Mouse (Mus musculus) thymus, postnatal 0 days (tissue): ENCODE results near the gene Vwa8. TPM values are rescaled to one million over a fixed set of nuclear protein-coding genes. Genes with fewer than 3 reads are reported as not detected.
A peak's percentile ranks its signal among the peaks of the same experiment; 100 is the strongest.
"Not testable (repeated sequence)": the region's sequence is repeated elsewhere in the genome, so short reads cannot be mapped to it uniquely, and the experiment has no call there.

Experiments used
- DNase-seq: peaks from one replicate; pipeline ENCODE4 v3.0.0-alpha.2; 2015; ENCODE audit warnings: low spot score
- polyA plus RNA-seq: library from polyadenylated mRNA; unstranded; fragments of >200 nt; fragmentation: Nextera tagmentation; extraction: Ambion mirVana; gene quantifications from 2 replicates; pipeline ENCODE4 v1.2.1, GENCODE M21; 2015

Gene Vwa8
- polyA plus RNA-seq, 1 experiment from 2014 or later, result 8.3 TPM

GRCm38 (mm10) chr14:78972424-78972823 is 123.6 kb downstream of the Vwa8 start:
- DNase-seq, result no peak

GRCm38 (mm10) chr14:78983104-78983503 is 134.3 kb downstream of the Vwa8 start:
- DNase-seq, result no peak

DNA sequence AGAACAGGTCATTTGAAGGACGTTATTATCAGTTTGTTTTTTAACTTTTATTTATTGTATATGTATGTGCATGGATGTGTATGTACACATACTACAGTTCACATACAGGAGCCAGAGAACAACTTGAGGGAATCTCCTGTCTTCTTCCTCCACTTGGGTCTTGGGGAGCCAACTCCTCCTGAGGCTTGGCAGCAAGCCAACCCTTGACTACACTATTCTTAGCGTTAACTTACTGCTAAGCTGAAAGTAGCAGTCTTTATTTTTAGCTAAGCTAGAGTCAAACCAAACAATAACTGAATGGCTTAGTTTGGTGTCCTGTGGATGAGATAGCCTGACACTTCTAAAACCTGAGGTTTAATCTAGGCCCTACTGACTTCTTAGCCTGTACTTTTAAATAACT is 135.4 kb downstream of the Vwa8 start:
- DNase-seq, result no peak

GRCm38 (mm10) chr14:78987543-78987942 is 138.7 kb downstream of the Vwa8 start:
- no peak for DNase-seq

DNA sequence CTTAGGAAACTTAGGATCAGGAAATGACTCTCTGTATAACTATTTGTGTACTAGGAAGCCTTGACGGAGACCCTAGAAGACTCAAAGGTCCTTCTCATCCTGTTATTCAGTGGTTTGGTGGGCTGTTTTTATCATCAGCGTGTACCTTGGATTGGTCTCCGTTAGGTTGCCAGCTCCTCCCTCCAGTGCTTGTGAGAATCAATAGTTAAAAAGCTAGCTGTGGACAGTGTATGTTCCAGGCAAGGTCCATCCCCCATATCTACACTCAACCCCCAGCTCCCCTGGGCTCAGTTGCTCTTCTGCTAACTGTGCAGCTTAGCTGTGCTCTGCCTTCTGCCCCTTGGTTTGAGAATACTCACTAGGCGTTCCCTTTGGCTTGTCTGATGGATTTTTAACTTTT is 143.6 kb downstream of the Vwa8 start:
- DNase-seq, result no peak

DNA sequence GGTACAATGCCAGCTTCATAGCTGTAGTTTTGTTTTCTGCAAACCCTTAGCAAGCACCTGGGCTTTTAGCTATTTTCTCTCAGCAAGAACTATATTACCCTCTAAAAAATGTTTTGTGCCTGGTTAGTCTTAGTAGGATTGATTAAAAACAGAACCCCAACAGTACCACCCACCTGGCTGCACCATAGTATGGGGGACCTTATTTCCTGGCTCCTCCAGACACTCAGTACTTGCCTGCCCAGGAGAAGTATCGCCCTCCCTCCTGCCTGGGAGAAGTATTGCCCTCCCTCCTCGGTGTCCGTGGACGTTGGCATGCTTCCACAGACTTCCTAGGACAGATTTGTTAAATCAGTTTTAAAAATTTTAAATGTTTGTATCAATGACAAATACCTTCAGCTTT is 144.7 kb downstream of the Vwa8 start:
- DNase-seq, result no peak

DNA sequence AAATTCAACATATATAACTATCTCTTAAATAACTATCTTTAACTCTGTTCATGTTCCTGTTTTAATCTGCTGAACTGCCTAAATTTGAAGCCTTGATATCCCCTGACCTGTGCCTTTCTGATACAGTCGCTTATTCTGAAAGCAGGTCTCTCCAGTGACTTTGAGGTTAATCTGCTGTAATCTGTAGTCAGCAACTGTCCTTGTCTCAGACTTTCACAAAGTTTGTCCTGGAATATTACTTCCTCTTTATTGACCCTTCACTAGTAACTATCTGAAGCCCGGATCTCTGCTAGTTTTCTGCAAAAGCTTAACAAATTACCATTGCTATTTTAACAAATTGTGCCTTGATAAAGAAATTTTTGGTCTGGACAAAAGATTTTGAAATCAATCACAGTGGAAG is 147.5 kb downstream of the Vwa8 start:
- no peak for DNase-seq

DNA sequence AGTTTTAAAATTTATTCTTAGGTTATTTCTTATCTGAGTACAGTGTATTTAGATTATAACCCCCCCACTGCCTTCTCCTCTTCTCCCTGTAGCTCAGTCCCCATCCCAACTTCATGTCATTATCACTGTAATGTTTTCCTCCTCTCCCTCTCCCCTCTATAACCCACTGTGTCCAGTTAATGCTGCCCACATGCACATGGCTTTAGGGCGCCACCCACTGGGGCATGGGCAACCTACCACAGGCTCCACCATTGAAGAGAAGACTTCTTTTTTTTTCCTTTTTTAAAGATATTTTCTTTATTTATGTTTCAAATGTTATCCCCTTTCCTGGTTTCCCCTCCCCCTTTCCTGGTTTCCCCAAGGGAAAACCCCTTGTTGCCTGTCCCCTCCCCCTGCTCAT is 154.7 kb downstream of the Vwa8 start:
- no peak for DNase-seq

GRCm38 (mm10) chr14:79017710-79018109 is 168.9 kb downstream of the Vwa8 start:
- DNase-seq, result not testable (repeated sequence)

- no peak for DNase-seq
Observed at GRCm38 (mm10) chr14:79018564-79018963, 169.7 kb downstream of the Vwa8 start.

DNA sequence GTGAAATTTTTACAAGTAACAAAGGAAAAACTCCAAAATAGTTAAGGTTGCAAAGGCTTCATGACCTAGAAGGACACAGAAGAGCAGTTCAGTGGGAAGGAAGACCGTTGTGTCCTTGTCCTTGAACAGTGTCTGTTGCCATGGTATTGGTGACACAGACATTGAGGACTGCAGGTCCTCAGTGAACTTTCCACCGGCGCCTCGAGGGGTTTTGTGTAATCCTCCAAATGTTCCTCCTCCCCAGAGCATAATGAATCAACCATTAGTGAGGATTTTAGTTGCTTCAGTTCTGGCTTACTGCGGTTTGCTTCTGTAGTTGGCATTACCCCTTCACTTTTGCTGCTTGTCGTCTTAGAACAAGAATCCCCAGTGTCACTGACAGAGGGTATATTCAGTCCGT is 172.9 kb downstream of the Vwa8 start:
- no peak for DNase-seq

- DNase-seq, result no peak
Observed at GRCm38 (mm10) chr14:79028996-79029575, 180.2 kb downstream of the Vwa8 start.

DNA sequence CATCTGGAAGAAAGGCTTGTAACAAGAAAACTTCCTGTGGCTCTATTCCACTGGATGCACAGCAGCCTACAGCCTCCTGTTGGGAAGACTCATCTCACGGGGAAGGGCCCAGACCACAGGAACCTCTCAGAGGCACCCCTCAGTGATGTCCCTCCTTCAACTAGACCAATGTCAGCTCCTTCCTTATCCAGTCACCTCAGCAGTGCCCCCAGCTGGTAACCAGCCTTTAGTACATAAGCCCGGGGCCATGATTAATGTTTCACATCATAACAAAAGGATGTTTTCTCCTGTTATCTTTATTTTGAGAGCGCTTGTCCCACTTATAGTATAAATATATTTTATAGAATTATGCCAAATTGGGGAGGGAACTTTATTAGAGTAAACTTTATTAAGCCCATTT is 181.9 kb downstream of the Vwa8 start:
- DNase-seq, result peak; percentile 9

- no peak for DNase-seq
Observed at GRCm38 (mm10) chr14:79031230-79031740, 182.4 kb downstream of the Vwa8 start.

DNA sequence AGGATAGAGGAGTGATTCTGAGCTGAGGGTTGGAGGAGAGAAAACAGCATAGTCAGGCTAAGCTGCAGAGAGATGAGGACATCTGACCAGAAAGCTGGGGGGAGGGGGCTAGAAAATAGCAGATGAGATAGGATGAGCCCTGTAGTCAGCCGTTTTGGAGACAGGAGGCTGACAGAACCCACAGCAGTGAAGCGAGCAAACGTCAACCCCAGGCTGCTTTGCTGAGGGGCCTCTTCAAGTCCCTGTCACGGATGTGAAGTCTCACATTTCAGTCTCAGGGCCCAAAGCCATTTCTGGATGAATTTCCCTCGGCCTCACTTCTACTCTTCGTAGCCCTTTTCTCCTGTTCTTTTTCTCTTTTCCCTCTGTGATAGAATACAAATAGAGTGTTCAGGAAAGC is 184.5 kb downstream of the Vwa8 start:
- DNase-seq, result no peak

DNA sequence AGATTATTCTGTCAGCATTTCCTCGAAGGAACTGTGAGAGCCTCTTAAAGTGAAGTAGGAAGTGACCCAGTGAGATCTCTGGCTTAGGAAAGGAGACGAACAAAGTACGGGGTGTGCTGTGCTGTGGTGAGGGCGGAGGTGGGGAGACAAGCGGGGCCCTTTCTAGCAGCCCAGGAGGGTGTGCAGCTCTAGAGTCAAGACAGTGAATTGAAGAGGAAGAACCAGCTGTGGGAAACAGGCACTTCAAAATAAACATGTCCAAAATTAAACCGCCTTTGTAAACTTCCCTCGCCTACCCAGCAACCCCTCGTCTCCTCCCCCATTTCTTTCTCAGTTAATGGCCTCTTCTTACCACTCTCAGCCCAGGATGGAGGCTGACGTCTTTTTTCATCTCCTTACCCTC is 185.7 kb downstream of the Vwa8 start:
- DNase-seq, result peak; percentile 14

DNA sequence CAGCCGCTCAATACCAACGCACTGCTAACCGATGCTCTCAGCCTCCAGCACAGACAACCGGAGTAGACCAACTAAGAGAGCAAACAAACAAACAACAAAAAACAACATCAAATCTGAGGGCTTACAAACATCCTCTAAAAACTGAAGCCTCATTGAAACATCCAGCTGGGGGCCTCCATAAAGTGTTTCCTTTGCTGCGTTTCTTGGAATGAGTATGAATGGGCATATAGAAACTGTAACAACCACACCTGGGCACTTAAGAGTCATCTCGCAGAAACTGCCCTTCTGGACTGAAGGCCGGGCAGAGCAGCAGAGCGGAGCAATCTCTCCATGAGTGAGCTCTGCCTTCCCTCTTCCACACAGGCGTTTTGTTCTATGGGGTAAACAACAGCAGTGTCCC is 186.7 kb downstream of the Vwa8 start:
- DNase-seq, result no peak

- DNase-seq, result no peak
Observed at GRCm38 (mm10) chr14:79047186-79047585, 198.3 kb downstream of the Vwa8 start.

- no peak for DNase-seq
Observed at GRCm38 (mm10) chr14:79047956-79048355, 199.1 kb downstream of the Vwa8 start.

DNA sequence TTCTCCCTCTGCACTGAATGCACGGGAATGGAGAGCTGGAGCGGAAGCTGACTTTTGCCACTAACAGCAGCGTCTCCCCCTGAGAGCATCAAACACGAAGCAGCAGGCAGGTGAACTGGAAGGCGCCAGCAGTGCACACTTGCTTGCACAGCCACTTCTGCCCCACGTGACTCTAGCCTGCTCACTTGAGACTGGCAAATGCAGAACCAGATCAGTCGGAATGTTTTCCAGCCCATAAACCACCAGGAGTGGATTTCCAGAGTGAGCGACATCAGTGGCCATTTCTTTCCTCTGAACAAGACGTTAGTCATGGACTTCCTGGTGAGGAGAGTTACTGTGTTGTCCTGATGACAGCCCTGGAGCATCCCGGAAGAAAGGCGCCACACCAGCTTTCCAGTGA is 200.7 kb downstream of the Vwa8 start:
- DNase-seq, result no peak

GRCm38 (mm10) chr14:79065636-79066035 is 216.8 kb downstream of the Vwa8 start:
- DNase-seq, result no peak

DNA sequence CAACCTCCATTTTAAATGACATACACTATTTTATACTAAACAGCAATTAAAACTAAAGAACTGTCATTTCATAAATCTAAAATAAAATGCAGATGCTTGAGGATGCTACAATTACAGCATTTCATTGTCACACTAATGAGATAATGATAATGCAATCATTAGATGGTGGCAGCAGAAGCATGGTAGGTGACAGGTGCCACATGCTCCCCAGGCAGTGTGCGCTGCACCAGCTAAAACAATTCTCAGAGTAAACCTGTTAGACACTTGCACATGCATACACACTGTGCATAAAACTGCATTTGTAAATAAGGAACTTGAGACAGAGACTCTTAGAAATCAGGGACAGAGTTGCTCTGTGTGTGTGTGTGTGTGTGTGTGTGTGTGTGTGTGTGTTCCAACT is 220.7 kb downstream of the Vwa8 start:
- no peak for DNase-seq

GRCm38 (mm10) chr14:79074786-79075185 is 225.9 kb downstream of the Vwa8 start:
- no peak for DNase-seq
